Mouse (Mus musculus) adrenal gland, postnatal 10 days (tissue): ENCODE measurements around the gene Ak2. TPM values are rescaled to one million over a fixed set of nuclear protein-coding genes. Genes with fewer than 3 reads are reported as not detected.

ENCODE experiments used
- DNase-seq: peaks from one replicate; pipeline ENCODE4 v3.0.0; 2021; ENCODE audit warnings: mixed read lengths
- total RNA-seq, 2 experiments: library from RNA; stranded (reverse); gene quantifications; 2 replicates each; pipeline ENCODE4 v1.2.3; 2021

Ak2 gene
- total RNA-seq, 2 experiments from 2014 or later = 244 to 274 TPM

GRCm38 (mm10) chr4:128971065-128971694 is 20.6 kb upstream of the Ak2 start:
- DNase-seq = peak; percentile 92

- DNase-seq = no peak
These were observed 17.1 kb upstream of the Ak2 start for GRCm38 (mm10) chr4:128974677-128975076.

GRCm38 (mm10) chr4:128976577-128976976 is 15.2 kb upstream of the Ak2 start:
- DNase-seq = no peak

DNA sequence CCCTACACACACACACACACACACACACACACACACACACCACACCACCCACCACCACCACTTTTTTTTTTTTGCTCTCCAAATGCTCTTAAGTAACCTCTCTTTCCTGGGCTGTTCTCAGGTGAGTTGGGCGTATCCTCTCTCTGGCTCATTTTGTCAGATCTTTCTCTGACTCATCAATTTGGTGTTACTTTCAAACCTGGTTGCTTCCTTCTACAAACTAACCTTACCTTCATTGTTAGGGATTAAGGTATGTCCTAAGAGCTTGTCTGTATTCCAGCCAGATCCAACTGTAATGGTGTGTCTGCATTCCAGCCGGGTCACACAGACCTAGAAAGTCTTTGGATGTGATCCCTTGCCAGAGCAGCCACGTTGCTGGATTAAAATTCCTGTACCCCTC is 14.5 kb upstream of the Ak2 start:
- DNase-seq = no peak

- no peak for DNase-seq
These were observed 13.1 kb upstream of the Ak2 start for GRCm38 (mm10) chr4:128978634-128979033.

DNA sequence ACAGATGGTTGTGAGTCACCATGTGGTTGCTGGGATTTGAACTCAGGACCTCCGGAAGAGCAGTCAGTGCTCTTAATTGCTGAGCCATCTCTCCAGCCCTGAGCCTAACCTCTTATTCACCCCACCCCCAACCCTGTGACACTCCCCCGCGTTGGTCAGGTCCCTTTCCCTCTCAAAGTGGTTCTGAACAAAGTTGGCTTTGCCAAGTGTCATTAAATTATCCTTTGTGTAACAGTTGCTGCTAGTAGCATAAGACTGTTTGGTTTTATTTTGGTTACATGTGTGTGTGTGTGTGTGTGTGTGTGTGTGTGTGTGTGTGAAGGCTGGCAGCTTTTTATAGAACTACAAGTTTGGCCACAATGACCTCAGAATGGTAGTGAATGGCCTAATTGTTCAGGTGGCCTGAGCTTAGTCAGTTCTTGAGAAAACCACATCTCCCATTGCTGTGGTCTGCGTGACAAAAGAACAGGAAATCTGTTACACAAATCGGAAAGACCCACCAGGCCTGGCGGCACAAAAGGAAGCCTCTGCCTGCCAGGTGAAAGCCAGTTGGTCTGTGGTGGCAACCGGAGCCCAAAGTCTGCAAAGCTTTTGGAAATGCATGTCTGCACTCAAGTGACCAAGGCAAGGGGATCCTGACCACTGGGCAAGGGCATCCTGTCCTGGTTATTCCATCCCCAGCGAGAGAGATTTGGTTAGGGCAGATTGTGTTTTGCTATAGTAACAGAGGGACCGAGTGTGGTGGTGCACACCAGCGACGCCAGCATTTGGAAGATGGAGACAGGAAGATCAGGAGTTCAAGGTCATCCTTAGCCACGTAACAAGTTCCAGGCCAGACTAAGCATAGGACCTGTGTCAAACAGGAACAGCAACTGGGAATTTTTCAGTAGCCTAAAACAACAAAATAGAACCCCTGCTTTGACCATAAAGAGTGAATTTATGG is 10.6 kb upstream of the Ak2 start:
- no peak for DNase-seq

GRCm38 (mm10) chr4:128981833-128982180 is 10.0 kb upstream of the Ak2 start:
- DNase-seq = no peak

- DNase-seq = peak; percentile 65
These were observed 8.6 kb upstream of the Ak2 start for GRCm38 (mm10) chr4:128983151-128983550.

DNA sequence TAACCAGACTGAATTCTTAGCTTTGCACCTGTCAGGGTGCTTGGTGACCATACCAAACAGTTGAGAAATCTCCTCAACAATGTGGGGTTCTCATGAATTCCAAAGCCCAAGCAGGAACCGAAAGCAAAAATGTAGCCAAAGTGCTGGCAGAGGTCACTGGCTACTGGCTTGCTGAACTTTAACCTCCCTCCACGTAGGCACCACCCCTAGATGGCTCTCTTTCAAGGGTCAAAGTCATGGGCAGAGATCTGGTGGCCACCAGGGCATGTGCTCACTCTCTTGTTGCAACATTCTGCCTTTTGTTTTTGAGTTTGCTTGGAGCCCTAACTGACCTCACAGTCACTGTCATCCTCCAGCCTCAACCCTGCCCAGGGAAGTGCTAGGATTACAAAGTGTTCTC is 8.1 kb upstream of the Ak2 start:
- DNase-seq = peak; percentile 65

DNA sequence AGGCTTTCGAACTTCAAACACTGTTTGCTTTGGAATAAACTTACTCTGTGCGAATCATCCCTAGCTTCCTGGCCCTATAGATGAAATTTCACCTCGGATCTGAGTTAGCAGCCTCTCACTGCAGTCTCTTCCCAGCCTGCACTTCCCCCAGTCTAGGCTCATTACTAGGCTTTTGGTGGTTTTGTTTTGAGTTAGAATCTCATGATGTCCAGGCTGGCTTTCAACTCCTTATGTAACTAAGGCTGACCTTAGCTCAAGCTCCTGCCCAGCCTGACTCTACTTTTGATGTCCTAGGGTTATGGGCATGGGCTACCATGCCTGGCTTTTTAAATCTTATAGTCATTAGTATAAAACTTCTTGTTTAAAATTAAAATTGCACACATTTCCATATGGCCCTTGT is 7.2 kb upstream of the Ak2 start:
- DNase-seq = no peak

- DNase-seq = no peak
These were observed 2.8 kb upstream of the Ak2 start for GRCm38 (mm10) chr4:128988911-128989310.

DNA sequence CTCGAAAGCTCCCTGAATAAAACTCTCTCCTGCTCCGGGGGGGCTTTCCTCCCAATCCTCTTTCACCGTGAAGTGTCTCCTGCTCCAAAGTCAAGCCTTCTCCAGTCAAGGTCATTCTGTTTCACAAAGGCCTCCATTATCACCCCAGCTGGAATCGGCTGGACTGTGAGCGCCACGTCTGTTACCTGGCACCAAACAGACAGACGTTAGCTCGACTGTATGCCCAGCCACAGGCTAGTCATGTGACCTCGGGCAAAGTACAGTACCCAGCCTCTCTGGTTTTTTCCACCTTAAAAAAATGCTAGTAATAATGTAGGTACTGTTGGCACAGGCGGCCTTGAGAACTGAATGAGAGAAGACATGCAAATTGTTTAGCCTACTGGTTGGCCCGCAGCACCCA is 2.1 kb upstream of the Ak2 start:
- peak; percentile 51 for DNase-seq

DNA sequence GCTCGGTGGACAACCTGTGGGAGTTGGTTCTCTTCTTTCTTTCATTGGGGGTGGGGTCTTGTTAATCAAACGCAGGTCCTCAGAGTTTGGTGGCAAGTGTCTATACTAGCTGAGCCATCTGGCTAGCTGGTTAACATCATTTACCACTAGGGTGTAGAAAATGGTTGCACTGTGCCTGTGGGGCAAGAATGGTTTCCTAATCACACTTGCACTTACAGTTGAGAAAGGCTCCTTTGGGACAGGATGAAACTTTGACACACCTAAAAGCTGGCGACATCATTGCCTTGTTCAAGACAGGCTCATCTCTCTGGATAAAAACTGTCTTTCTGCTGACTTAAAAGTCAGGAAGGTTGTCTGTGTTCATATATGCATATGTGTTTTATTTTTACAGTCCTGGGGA is 418 bp downstream of the Ak2 start:
- DNase-seq = no peak

DNA sequence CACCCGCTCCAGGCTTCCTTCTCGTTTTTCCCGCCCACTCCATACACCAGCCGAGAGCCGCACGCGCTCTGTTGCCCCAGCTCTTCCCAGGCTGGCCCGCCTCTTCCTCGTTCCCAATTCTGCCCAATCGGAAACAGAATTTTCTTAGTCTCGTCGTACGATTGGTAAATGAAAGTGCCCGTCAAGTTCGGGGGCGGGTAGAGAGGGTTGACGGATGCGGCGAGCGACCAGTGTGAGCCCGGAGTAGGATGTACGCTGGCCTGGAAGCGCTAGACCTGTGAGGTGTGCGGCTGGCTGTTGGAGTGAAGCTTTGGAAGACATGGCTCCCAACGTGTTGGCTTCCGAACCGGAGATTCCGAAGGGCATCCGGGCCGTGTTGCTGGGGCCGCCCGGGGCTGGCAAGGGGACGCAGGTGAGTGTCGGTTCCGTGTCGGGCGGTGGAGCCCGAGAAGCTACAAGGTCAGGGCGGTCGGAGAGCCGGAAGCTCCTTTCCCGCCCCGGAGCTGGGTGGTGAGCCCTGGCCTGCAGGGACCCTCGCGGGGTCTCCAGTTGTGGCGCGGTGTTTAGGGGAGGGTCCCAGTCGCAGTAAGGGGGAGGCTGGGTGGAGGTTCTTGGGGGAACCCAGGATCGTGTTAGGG is 1.4 kb downstream of the Ak2 start:
- DNase-seq = peak; percentile 95

DNA sequence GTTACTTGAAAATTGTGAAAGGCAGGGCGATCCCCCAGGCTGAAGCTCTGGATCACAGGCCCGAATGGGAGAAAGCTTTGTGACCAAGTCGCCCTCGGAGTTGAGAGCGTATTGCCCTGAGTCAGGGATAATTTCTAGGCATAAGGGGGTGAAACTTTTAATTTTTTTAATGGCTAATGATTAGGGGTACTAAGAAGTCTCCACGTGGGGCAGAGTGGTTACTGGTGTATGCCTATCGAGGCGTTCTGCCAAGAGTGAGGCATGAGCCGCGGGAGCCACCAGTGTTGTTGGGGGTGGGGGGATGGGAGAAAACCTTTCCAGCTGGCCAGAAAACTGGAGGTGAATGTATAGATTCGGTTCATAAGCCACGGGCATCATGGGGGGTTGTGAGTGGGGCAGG is 1.9 kb downstream of the Ak2 start:
- peak; percentile 44 for DNase-seq

DNA sequence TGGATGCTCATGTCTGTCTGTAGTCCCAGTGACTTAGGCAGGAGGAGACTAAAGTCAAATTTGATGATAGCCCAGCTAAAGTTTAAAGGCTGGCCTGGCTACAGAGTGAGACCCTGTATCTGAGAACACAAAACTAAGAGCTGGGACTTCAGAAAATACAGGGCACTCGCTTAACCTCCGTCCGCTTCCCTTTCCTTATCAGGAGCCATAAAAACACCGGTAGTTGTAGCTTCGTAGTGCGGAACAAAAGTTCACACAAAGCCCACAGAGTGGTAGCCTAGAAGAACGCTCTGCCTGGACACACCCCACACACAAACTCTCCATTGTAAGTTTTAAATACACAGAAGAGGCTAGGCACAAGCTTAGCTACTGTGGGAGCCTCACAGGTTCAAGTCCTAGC is 3.5 kb downstream of the Ak2 start:
- DNase-seq = no peak

- DNase-seq = no peak
These were observed 5.5 kb downstream of the Ak2 start for GRCm38 (mm10) chr4:128997258-128997657.

GRCm38 (mm10) chr4:128998401-128998800 is 6.6 kb downstream of the Ak2 start:
- DNase-seq = no peak

DNA sequence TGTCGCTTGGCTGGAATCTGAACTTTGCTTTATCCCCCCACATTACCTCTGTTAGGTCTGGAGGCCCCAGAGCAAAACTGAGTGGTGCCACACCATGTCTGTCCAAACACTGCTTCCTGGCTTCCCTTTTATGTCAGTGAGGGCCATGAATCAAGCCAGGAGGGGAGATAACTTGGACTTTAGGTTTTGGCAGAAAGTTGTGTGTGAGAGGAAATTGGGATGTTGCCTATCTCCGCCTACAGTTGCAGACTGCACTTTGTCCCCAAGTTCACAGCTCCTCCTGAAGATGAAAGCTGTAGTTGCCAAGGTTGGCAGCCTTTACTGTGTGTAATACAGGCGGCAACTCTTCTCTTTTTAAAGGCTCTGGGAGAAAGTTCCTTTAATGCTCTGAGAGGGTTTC is 9.0 kb downstream of the Ak2 start:
- DNase-seq = peak; percentile 51

GRCm38 (mm10) chr4:129003720-129004119 is 12.0 kb downstream of the Ak2 start:
- no peak for DNase-seq

- DNase-seq = no peak
These were observed 16.3 kb downstream of the Ak2 start for GRCm38 (mm10) chr4:129008006-129008519.

- DNase-seq = no peak
These were observed 16.9 kb downstream of the Ak2 start for GRCm38 (mm10) chr4:129008672-129009071.

DNA sequence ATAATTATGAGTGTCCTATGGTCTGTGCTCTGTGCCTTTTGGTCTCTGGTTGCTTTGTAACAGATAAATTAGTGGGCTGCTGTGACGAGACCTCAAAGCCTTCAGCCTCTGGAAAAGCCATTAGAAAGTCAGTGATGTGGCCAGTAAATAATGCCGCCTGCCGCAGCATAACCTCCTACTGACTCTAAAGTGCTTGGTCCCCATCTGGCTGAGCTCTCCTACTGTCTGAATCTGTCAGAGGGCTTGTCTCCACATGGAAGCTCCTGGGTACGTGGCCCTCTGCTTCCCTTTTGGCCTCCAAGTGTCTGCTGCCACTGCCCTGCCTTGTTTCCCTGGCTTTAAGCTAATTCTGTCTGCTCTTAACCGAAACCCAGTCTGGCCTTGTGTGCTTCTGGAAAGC is 17.8 kb downstream of the Ak2 start:
- no peak for DNase-seq
